Mouse (Mus musculus) frontal cortex, adult 2 months (tissue): ENCODE data around the gene Dand5. TPM values are rescaled to one million over a fixed set of nuclear protein-coding genes. Genes with fewer than 3 reads are reported as not detected.

ENCODE experiments used
- DNase-seq, 2 experiments: peaks; one replicate each; pipeline ENCODE4 v3.0.0; 2022; ENCODE audit warnings: low spot score in 1 of 2; ENCODE audit errors: extremely low spot score in 1 of 2
- polyA plus RNA-seq: library from polyadenylated mRNA; depleted of rRNA; stranded (reverse); fragments of >200 nt; gene quantifications from 2 replicates; pipeline ENCODE4 v1.2.3, GENCODE M21; 2012; rRNA removed

Gene Dand5
- polyA plus RNA-seq = 14.6 and 15.5 TPM in 2 replicates

DNA sequence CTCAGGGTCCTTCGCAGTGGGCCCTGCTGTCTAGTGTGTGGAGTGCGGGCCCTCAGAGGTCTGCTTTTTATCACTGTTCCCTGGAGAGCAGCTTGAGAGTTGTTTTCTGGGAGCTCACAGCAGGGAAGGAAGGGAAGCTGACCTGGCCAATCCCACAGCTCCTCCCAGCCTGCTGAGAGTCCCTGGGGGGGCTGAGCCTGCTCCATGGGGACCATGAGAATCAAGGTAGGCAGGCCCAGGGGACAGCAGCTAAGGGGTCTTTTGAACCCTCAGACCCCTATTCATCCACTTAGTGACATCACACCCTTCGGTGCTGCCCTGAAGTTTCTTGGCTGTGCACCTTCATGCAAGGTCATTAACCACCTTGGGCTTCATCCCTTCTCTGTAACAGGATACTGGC, at the start of gene Dand5:
TSS of gene Dand5 (minus strand) at position 101 of the 400 bp plus-strand sequence.
- DNase-seq = no peak

DNA sequence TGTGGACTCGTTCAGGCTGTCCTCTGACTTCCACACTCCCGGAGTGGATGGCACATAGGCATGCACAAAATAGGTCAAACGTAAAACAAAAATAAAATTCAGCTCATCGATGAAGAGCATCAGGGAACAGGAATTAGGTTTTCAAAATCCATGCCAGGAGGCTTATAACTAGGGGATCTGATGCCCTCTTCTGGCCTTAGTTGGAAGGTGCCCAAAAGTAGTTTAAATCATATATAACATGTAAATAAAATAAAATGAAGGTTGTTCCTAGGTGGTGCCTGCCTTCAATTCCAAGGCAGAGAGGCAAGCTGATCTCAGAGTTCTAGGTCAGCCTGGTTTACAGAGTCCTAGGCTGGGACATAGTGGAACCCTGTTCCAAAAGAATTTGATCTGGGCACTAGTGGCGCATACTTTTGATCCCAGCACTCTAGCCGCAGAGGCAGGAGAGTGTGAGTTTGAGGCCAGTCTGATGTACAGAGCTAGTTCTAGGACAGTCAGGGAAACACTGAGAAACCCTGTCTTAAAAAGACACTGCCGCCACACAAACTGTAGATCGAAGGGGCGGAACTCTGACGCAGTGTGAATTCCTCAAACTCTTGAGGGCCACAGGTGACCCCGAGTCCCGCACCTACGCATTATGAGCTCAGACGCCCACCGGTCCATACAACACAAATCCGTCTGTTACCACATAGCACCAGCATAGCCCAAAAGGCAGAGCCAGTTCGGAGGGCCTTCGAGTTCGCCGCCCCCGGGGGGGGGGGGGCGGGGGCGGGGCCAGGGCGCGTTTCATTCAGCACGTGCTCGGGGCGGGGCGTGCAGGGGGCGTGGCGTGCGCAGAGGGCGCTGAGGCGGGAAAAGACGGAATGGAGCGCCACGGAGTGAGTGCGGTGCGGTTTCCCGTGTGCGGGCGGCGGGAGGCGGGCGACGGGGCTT, 49.0 kb upstream of the Dand5 start, which contains the start of gene Syce2:
TSS of gene Syce2 (plus strand) at position 736 of the 933 bp plus-strand sequence.
- DNase-seq = peak in 1 of 2 experiments; percentile 53

DNA sequence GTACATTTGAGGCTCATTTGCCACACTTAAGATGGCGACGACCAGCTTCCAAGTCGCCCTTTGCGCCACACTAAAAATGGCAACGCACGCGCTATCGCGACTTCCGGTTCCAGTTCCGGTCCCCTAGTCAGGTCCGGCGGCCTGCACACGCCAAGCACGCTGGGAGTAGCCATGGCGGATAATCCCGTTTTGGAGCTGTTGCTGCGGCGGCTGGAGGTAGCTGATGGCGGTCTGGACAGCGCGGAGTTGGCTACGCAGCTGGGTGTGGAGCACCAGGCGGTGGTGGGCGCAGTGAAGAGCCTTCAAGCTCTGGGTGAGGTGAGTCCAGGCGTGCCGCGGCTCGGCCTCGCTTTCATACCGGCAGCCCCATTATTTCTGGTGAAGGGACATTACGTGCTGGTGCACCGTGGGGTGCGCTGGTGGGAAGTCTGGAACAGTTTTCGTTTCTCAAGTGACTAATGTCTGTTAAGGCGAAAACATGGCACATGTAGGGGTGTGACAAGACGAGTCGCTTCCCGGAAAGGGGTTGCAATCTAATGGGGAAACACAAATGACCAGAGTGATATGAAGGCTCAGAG, 34.3 kb upstream of the Dand5 start, which contains the start of gene Farsa:
TSS of gene Farsa (plus strand) at position 126 of the 578 bp plus-strand sequence.
- peak; percentile 80 to 97 for DNase-seq

DNA sequence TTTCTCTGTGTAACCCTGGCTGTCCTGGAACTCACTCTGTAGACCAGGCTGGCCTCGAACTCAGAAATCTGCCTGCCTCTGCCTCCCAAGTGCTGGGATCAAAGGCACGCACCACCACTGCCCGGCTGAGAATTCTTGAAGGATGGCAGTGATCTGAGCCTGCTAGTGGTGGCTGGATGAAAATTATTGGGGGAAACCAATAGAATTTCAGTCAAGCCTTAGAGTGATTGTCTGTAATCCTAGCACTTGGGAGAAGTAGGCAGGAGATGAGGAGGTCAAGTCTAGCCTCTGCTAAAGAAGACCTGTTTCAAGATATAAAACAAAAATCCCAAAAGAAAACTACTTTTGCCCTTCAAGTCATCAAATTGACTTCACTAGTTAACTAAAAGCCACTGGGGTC, 33.8 kb upstream of the Dand5 start:
- no peak for DNase-seq

DNA sequence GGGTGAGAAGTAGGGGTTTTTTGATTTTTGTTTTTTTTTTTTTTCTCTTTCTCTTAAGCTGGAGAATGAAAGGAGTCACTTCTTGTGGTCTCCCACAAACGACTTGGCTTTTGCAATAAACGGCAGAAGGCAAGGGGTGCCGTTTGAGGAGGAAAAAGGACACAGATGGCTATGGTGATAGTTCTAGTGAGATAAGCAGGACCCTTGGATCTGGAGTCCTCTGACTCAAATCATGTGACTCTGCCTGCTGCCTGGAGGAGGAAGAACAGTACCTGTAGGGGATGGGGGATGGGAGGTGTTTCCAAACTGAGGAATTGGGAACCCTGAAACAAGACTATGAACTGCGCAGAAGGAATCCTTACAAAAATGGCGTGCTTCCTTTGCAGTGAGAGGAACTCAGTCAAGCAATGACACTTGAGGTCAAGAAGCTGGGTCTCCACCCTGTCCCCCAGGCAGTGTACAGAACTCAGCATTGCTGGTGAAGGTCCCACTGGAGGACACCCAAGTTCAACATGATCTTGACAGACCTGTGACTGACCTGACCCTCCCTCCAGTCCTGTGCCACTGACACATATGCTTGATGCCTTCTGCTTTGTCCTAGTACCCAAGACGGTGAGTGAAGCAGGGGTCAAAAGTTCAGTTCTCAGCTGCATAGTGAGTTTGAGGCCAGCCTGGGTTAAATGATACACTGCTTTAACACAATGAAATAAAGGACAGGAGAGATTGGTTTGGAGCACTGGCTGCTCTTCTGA, 25.2 kb upstream of the Dand5 start:
- DNase-seq = no peak

DNA sequence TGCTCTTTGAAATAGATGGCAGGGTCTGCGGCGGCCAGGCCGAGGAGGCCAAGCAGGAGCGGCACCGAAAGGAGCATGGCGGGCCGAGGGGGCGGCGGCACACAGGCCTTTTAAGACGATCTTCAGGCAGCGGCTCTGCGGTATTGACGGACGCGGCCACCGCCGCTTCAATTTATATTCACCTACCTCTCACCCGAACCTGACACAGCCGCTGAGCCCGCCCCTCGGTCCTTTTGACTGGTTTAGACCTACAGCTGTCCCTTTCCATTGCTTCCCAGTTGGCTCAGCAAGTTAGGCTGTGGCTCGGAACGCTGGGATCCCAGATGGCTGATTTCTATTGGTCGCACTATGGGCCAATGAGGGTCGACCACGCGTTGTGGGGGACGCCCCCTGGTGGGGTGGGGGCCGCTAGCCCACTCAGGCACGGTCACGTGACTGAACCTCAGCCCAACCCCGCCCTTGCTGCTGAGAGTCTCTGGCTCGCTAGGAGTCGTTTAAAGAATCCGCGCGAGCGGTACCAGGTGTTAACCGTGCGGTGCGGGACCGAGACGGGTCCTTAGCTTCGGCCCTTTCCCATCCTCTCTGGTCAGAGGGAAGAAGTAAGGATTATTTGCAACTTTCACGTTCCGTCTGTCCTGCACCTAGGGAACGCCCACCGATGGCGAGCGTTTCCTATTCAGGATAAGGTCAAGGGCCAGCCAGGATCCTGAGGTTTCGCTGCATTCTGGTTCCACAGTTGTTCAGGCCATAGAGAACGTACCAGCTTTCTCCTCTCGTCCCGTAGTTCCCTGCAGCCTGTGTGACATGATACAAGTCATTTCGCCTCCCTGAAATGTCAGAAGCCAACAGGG, 24.3 kb upstream of the Dand5 start, which contains the start of gene Calr:
TSS of gene Calr (minus strand) at position 213 of the 851 bp plus-strand sequence.
- DNase-seq = peak; percentile 100

DNA sequence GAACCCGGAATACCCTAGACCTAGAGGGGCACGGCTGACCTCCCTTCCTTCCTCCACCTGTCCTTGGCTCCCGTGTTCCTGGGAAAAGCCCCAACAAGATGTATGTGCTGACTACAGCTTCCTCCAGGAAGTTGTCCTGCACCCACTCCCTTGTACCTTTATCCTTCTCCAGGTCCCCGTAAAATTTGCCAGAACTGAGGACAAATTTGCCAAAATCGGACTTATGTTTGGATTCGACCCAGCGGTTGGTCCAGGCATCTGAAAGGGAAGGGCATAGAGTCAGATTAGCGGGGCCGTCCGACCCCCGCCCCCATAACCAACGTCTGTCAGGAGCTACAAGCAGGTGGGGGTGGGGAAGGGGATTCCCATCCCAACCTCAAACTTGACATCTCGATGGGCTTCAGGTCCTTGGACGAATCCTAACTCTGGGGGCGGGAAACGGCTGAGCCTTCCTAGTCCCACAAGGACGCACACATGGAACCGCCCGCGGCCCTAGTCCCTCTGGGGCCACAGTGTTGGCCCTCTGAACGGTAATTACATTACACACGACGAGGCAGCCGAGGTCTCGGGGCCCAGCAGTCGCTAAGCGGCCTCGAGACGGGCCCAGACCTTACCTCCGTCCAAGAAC, 23.6 kb upstream of the Dand5 start:
- no peak for DNase-seq

DNA sequence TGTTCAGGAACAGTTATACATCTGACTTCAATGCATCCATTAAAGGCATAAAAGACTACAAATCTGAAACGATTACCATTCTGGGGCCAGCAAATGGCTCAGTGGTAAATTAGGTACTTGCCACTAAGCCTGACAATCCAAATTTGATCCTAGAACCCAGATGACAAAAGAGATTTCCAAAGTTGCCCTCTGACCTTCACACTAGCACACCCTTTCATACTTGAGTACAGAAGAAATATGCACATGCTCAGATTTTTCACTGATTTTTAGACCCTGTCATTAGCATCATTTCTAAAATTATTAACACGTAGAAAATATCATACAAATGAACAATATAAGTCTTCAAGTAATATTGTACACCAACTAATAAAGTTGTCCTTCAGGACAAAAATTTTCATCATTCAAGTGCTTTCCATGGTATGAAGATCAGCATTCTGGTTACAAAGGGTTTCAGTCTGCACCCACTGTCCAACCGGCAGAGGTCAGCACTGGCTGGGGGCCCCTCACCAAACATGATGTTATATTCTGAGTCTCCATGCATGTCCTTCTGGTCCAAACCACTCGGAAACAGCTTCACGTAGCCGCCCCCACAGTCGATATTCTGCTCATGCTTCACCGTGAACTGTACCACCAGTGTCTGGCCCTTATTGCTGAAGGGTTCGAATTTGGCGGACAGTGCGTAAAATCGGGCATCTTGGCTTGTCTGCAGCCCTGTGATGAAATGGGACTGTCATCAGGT, 22.9 kb upstream of the Dand5 start:
- DNase-seq = peak in 1 of 2 experiments; percentile 48

DNA sequence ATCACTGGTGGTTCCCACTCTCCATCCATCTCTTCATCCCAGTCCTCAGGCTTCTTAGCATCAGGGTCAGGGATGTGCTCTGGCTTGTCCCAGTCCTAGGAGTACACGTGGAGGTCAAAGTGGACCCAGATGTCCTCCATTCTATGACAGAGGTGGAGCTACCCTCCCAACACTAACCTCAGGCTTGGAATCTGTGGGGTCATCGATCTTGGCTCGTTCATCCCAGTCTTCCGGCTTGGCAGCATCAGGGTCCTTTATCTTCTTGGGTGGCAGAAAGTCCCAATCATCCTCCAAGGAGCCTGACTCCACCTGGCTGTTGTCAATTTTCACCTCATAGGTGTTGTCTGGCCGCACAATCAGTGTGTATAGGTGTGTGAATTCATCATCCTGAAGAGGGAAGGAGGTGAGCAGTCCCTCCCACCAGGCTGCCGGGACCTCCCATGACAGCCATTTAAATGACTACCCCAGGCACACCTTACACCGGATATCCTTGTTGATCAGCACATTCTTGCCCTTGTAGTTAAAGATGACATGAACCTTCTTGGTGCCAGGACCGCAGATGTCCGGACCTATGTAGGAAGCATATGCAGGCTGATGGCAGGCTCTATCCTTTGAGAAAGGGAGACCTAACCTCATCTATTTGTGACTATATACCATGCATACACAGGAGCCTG, 21.9 kb upstream of the Dand5 start:
- no peak for DNase-seq

DNA sequence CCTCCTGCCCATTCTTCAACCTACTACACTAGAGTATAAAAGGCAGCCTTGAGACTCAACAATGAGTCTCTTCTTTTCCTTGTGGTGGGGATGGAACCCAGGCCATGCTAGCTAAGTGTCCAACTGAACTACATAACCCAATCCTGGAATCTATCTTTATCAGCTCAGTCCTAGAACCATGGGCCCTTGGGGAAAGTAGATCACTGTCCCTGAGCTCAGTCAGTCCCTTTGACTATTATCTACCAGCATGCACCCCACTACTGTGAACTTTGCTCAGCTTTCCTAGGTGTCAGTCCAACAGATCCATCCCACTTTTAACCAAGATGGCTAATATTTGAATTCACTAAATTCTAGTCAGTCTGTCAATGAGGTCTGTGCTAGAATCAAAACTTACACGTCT, 18.9 kb upstream of the Dand5 start:
- DNase-seq = no peak

DNA sequence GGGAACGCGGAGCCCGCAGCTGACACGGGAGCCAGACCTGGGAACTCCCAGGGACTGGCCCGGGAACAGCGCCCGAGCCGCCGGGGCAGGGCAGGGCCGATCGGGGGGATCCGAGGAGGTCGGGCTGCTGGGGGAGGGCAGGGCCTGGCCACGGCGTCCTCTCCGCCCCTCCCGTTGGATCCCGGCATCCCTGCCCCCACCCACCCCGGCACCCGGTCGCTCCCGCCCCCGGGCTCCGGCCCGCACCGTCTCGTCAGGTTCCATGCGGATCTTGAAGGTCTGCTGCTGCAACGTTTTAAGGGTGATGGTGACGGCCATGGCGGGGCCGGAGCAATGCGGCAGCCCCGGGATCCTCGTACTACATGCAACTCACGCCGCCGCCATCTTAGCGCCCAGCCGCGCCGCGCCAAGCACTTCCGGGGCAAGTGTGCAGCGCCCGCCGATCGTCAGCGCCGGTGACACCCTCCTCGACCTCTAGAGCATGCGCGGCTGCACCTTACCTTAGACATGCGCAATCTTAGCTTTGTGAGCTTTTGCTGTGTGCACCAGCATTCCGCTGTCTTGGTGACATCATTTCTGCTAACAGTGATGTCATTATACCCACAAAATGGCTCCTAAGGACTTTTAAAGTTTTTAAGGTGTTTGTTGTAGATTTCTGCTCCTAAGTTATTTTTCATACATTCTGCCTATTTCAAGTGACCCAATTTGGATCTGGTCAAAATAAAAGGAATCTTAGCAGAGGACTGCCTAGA, 17.8 kb upstream of the Dand5 start, which contains the start of gene Rad23a:
TSS of gene Rad23a (minus strand) at position 418 of the 752 bp plus-strand sequence.
- peak; percentile 87 to 94 for DNase-seq

DNA sequence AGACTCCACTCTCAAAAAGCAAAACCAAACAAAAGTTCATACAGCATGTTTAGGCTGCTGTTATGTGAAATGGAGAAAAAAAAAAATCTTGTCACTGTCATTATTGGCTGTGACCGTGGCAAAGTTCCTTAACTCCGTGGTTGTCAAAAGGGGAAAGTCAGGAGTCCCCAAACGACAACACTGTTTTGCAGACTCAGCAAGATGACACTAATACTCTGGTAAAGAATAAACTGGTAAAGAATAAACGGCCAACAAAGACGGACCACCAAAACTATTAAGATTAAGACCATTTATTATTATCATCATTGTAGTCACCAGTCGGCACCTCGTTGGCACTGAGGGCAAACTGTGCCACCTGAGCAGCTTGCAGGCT, 17.2 kb upstream of the Dand5 start:
- no peak for DNase-seq

DNA sequence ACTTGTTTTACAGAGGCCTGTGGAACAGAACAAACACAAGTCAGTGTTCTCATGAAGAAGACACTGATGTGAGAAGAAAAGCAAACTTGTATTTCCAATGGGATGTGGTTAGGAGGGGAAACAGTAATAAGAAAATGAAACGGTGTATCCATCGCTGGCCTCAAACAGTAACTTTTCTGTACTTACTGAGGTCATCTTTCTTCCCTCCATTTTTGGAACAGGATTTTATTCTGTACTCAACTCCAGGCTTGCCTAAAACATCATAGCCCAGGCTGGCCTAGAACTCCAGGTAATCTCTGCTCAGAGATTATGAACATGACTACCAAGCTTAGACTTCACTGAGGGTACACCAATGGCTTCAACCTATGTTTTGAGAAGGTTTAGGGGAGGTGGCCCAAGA, 16.8 kb upstream of the Dand5 start:
- DNase-seq = no peak

DNA sequence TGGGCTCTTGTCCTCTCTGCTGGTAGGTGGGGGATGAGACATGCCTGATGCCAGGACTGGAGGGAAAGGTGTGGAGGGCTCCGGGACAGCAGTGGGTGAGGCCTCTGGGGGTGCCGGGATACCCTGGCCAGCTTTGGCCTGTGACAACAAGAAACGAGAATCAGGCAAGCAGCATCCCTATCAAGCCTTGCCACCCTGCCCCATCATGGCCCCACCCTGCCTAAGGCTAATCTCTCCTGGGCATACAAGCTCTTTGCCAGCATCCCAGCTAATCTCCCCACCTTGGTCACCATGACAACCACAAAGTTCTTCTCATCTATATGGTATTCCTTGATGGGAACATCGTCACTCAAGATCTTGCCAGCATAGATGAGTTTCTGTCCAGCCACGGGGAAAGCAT, 15.9 kb upstream of the Dand5 start:
- no peak for DNase-seq

DNA sequence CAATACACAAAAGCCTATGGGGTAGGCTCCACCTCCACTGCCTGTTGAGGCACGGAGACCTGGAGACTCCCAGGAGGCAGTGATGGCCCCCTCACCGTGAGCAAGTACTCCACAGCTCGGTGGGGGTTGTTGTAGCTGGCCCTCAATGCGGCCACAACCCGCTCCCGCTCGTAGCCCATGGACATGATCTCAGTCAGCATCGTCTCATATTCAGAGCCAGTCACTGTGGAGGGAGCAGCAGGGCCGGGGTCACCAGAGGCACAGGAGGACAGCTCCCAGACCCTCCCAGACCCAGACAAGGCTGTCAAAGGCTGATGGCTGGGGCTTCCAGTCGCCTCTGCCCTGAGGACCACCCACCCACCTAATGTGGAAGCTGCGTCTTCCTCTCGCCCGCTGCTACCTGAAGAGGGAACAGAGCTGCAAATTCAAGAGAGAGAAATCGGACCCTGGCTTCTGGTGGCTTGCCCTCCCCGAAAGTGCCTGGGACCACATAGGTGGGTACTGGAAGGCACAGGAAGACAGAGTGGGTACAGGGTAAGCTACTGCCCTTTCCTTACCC, 15.4 kb upstream of the Dand5 start:
- DNase-seq = no peak

DNA sequence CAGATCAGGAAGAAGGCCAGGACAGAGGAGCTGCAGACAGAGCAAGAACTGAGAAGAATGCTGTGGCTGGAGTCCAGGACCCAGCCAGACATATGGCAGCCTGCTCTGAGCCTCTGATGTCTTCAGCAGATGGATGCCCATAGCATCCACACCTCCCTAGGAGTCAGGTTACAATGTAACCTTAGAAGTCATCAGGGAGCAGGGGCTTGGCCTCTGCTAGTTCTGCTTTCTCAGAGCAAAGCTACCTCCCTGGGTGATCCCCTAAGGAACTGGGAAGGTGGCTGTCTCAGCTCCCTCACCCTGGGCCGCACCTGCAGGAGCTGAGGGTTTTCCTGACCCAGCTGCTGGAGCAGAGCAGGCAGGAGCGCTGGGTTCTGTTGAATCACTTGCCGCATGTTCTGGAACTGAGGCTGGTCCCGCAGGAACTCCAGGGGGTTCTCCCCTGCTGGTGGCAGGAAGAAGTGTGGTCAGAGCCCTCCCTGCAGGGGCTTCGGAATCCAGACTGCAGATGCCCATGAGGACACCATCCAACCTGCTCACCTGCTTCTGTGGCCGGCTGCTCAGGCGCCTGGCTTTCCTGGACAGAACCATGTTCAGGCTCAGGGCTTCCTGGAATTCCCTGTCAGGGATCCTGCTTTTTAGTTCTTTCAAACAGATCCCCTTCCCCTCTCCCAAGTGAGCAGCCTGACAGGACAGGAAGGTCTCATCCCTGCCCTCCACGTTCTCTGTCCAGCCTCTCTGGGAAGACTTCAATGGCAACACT, 14.7 kb upstream of the Dand5 start:
- DNase-seq = no peak
